Comparison of ENCODE assay signal across 28 mouse cellular contexts in genomic region chr9:63682943-63683342, GRCm38 (mm10).
"Had no signal": no experiment of that assay in that cellular context is flagged by ENCODE, and none has a peak within 500 bp of the region (broad histone marks: within the 10 kb centered on the region; RNA-seq: fewer than 3 reads in every experiment).

No protein-coding gene starts in this region.

- DNase-seq: left cerebral cortex, postnatal 4 days; liver; liver, embryonic 13.5 days; liver, postnatal 0 days; lung, adult 18-20 months; lung, adult 2 months; lung, postnatal 14 days; lung, postnatal 36 days; midbrain, embryonic 14.5 days had no signal

- H3K9ac ChIP-seq: limb, embryonic 12.5 days; limb, embryonic 13.5 days; limb, embryonic 15.5 days; liver, embryonic 12.5 days; liver, embryonic 13.5 days; liver, embryonic 14.5 days; liver, embryonic 15.5 days; liver, postnatal 0 days; lung, embryonic 14.5 days; lung, embryonic 15.5 days; midbrain, embryonic 12.5 days; midbrain, embryonic 13.5 days; midbrain, embryonic 15.5 days had no signal

- H3K27ac ChIP-seq: limb, embryonic 10.5 days; limb, embryonic 12.5 days; limb, embryonic 13.5 days; liver, embryonic 12.5 days; liver, embryonic 13.5 days; liver, embryonic 14.5 days; liver, embryonic 15.5 days; lung, embryonic 15.5 days; macrophage; midbrain, embryonic 12.5 days; midbrain, embryonic 13.5 days; midbrain, embryonic 15.5 days had no signal

- H3K27me3 ChIP-seq: limb, embryonic 12.5 days; limb, embryonic 13.5 days; limb, embryonic 15.5 days; liver, embryonic 12.5 days; liver, embryonic 13.5 days; liver, embryonic 15.5 days; lung, embryonic 15.5 days; megakaryocyte, embryonic 14.5 days; midbrain, embryonic 12.5 days; midbrain, embryonic 13.5 days; midbrain, embryonic 15.5 days had no signal

- H3K4me2 ChIP-seq: limb, embryonic 12.5 days; limb, embryonic 13.5 days; limb, embryonic 15.5 days; liver, embryonic 11.5 days; liver, embryonic 12.5 days; liver, embryonic 13.5 days; liver, embryonic 15.5 days; lung, embryonic 14.5 days; lung, embryonic 15.5 days; midbrain, embryonic 11.5 days; midbrain, embryonic 12.5 days; midbrain, embryonic 13.5 days; midbrain, embryonic 15.5 days had no signal

- H3K9me3 ChIP-seq: limb, embryonic 10.5 days; limb, embryonic 13.5 days; limb, embryonic 15.5 days; liver, embryonic 12.5 days; liver, embryonic 13.5 days; liver, embryonic 15.5 days; lung, embryonic 15.5 days; megakaryocyte, embryonic 14.5 days; midbrain, embryonic 10.5 days; midbrain, embryonic 12.5 days; midbrain, embryonic 13.5 days; midbrain, embryonic 15.5 days had no signal

- H3K36me3 ChIP-seq: liver, embryonic 12.5 days; liver, embryonic 13.5 days; liver, embryonic 15.5 days; lung, embryonic 15.5 days; midbrain, embryonic 12.5 days; midbrain, embryonic 13.5 days; midbrain, embryonic 15.5 days had no signal

- H3K4me1 ChIP-seq: midbrain, embryonic 12.5 days; midbrain, embryonic 13.5 days; midbrain, embryonic 15.5 days had no signal

- H3K4me3 ChIP-seq: limb, embryonic 10.5 days; limb, embryonic 12.5 days; limb, embryonic 13.5 days; limb, embryonic 15.5 days; liver, embryonic 12.5 days; liver, embryonic 13.5 days; liver, embryonic 15.5 days; lung, embryonic 15.5 days; megakaryocyte, embryonic 14.5 days; midbrain, embryonic 10.5 days; midbrain, embryonic 12.5 days; midbrain, embryonic 13.5 days; midbrain, embryonic 15.5 days; myocyte had no signal

- ATAC-seq: liver, postnatal 0 days; midbrain, embryonic 13.5 days; midbrain, embryonic 15.5 days; midbrain, embryonic 16.5 days had no signal
